Mouse (Mus musculus) hindbrain, embryonic 13.5 days (tissue): Measurements from ENCODE around the gene Khdc1c. TPM values are rescaled to one million over a fixed set of nuclear protein-coding genes. Genes with fewer than 3 reads are reported as not detected.
A peak's percentile ranks its signal among the peaks of the same experiment; 100 is the strongest.
"Not testable (repeated sequence)": the region's sequence is repeated elsewhere in the genome, so short reads cannot be mapped to it uniquely, and the experiment has no call there.

Experiments
- ATAC-seq: fragments of 200-750 bp; cut with Nextera tagmentation; 2 replicates; pipeline ENCODE4 v1.8.0; 2017; ENCODE audit warnings: moderate TSS enrichment; ENCODE audit not compliant: low FRiP score
- H3K27ac ChIP-seq: fragments of 300-500 bp; sonication (generic); 2 replicates; pipeline ENCODE4 v1.5.1; 2015; ENCODE audit warnings: inconsistent platforms, mild to moderate bottlenecking, moderate library complexity
- H3K27me3 ChIP-seq: fragments of 300-500 bp; sonication (generic); 2 replicates; pipeline ENCODE4 v1.6.1; 2015; ENCODE audit warnings: mild to moderate bottlenecking, inconsistent platforms
- H3K36me3 ChIP-seq: fragments of 300-500 bp; sonication (generic); 2 replicates; pipeline ENCODE4 v1.6.1; 2015; ENCODE audit warnings: mild to moderate bottlenecking, inconsistent platforms
- H3K4me1 ChIP-seq: fragments of 300-500 bp; sonication (generic); replicated peaks from 2 replicates; pipeline ENCODE4 v1.6.1; 2015; ENCODE audit warnings: inconsistent platforms
- H3K4me2 ChIP-seq: fragments of 300-500 bp; sonication (generic); 2 replicates; pipeline ENCODE4 v1.6.1; 2015; ENCODE audit warnings: inconsistent platforms, mild to moderate bottlenecking, moderate library complexity
- H3K4me3 ChIP-seq: fragments of 300-500 bp; sonication (generic); 2 replicates; pipeline ENCODE4 v1.5.1; 2015; ENCODE audit warnings: mild to moderate bottlenecking, inconsistent platforms
- H3K9ac ChIP-seq: fragments of 300-500 bp; sonication (generic); 2 replicates; pipeline ENCODE4 v1.6.1; 2015; ENCODE audit warnings: mild to moderate bottlenecking, inconsistent platforms
- H3K9me3 ChIP-seq: fragments of 300-500 bp; sonication (generic); 2 replicates; pipeline ENCODE4 v1.6.1; 2016; ENCODE audit warnings: inconsistent platforms
- WGBS: fragments of 180-500 bp; shearing (Covaris S2); methylation state at CpG from one replicate; pipeline ENCODE4 v1.1.7; 2015; 5-methylcytosine and 5-hydroxymethylcytosine counted together
- polyA plus RNA-seq: library from polyadenylated mRNA; unstranded; fragments of >200 nt; fragmentation: Nextera tagmentation; extraction: Ambion mirVana; gene quantifications from 2 replicates; pipeline ENCODE4 v1.2.1, GENCODE M21; 2015

Gene Khdc1c
- not detected in 2 replicates for polyA plus RNA-seq

DNA sequence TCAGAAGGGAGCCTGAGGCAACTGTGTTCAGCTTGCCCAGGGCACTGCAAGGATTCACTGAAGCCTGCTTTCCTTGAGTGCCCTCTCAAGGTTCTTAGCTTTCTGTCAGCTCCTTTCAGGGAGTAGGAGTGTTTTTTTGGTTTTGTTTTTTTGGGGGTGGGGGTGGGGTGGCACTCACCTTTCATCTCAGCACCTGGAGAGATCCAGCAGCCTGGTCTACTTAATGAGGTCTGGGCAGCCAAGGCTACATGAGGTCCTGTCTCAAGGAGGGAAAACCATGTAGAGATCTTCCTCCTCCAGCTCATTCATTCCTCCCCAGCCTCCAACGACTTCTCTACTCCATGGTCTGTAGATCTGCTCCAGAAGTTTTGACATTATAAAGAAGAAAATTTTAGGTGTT is at the start of gene Khdc1c:
Gene Khdc1c, plus strand, starts transcription at position 301 of the 400 bp plus-strand sequence.
- not testable (repeated sequence) for H3K27ac ChIP-seq, H3K4me1 ChIP-seq, H3K9ac ChIP-seq, H3K9me3 ChIP-seq, H3K4me2 ChIP-seq, H3K4me3 ChIP-seq, H3K36me3 ChIP-seq, H3K27me3 ChIP-seq, ATAC-seq
- WGBS = 64% methylated on average over 1 of the region's 1 CpGs

DNA sequence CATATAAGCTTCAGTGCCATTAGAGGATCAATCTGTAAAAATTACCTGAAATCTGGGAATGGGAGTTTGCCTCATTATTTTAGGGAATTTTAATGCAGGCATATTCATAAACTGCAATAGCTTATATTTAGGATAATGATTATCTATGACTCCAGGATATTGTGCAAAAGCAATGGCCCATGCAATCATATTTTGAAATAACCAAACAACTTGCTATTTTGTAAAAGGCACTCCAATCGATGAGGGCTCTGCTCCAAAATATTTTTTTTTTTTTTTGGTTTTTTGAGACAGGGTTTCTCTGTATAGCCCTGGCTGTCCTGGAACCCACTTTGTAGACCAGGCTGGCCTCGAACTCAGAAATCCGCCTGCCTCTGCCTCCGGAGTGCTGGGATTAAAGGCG is 47.9 kb upstream of the Khdc1c start:
- H3K27me3 ChIP-seq, H3K27ac ChIP-seq, ATAC-seq, H3K9me3 ChIP-seq, H3K4me1 ChIP-seq, H3K9ac ChIP-seq, H3K4me3 ChIP-seq, H3K36me3 ChIP-seq, H3K4me2 ChIP-seq: not testable (repeated sequence)
- 94% methylated on average over 5 of the region's 5 CpGs for WGBS

- Histone ChIP-seq H3K9ac (no peak overlapping the region), H3K36me3 (no peaks in the 10 kb centered on the region), H3K9me3 (no peaks in the 10 kb centered on the region), H3K4me2 (no peak overlapping the region), H3K4me1 (no peaks in the 10 kb centered on the region), H3K27me3 (no peaks in the 10 kb centered on the region), H3K4me3 (no peak overlapping the region), H3K27ac (no peak overlapping the region)
- 97% methylated on average over 1 of the region's 1 CpGs for WGBS
- ATAC-seq = no peak
Observed at GRCm38 (mm10) chr1:21321656-21322055, 46.5 kb upstream of the Khdc1c start.

DNA sequence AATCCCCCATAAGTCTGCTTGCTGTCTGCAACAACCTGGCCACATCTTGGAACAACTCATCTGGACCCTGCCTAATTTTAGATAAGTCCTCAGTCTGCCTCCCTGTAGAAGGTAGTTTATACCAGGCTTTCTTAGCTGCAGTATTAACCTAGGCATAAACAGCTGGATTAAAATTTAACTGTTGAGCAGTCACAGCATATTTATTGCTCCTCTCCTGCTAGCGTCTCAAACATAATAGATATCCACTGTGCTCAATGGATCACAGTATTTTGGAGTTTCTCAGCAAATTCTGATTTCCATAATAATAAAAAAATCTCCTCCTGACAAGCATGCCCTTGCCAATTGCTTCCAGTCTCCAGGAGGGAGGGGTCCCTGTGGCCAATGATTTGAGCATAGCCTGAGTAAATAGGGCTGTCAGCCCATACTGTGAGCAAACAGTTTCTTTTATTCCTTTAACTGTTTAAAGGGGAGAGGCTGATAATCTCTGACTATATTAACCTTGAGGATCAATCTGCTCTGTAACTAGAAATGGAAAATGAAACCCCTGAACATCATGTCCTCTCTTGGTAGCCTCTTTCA is 44.0 kb upstream of the Khdc1c start:
- H3K4me2 ChIP-seq = no peak overlapping the region
- WGBS = 20% methylated on average over 1 of the region's 1 CpGs
- no peak for ATAC-seq
- no peak overlapping the region for H3K27ac ChIP-seq
- H3K36me3 ChIP-seq = no peaks in the 10 kb centered on the region
- H3K9ac ChIP-seq = no peak overlapping the region
- H3K9me3 ChIP-seq = no peaks in the 10 kb centered on the region
- H3K4me3 ChIP-seq = no peak overlapping the region
- no peaks in the 10 kb centered on the region for H3K4me1 ChIP-seq
- no peaks in the 10 kb centered on the region for H3K27me3 ChIP-seq

GRCm38 (mm10) chr1:21324633-21325032 is 43.5 kb upstream of the Khdc1c start:
- Histone ChIP-seq H3K9ac (no peak overlapping the region), H3K4me1 (no peaks in the 10 kb centered on the region), H3K27ac (no peak overlapping the region), H3K9me3 (no peaks in the 10 kb centered on the region), H3K4me2 (no peak overlapping the region), H3K27me3 (no peaks in the 10 kb centered on the region), H3K36me3 (no peaks in the 10 kb centered on the region), H3K4me3 (no peak overlapping the region)
- ATAC-seq = no peak
- 84% methylated on average over 1 of the region's 1 CpGs for WGBS

DNA sequence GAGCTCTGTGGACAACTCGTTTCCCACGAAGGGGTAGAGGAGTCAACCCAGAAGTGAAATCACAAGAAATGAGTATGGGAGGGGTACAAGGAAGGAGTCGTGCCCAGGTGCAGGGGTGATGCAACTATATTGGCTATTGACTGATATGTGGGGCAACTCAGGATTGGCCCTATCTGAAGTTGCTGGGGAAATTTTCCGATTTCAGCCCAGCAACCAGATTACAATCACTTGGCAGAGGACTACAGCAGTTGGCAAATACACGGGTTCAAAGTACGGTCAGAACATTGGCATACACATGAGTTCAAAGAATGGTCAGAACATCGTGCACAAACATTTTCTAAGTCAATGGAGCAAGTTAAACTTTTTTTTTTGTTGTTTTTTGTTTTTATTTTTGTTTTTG is 41.4 kb upstream of the Khdc1c start:
- no peaks in the 10 kb centered on the region for H3K4me1 ChIP-seq
- H3K4me3 ChIP-seq = no peak overlapping the region
- H3K27ac ChIP-seq = no peak overlapping the region
- H3K27me3 ChIP-seq = no peaks in the 10 kb centered on the region
- ATAC-seq = no peak
- H3K9ac ChIP-seq = no peak overlapping the region
- H3K9me3 ChIP-seq = no peaks in the 10 kb centered on the region
- H3K36me3 ChIP-seq = no peaks in the 10 kb centered on the region
- H3K4me2 ChIP-seq = no peak overlapping the region
- 97% methylated on average over 7 of the region's 7 CpGs for WGBS

DNA sequence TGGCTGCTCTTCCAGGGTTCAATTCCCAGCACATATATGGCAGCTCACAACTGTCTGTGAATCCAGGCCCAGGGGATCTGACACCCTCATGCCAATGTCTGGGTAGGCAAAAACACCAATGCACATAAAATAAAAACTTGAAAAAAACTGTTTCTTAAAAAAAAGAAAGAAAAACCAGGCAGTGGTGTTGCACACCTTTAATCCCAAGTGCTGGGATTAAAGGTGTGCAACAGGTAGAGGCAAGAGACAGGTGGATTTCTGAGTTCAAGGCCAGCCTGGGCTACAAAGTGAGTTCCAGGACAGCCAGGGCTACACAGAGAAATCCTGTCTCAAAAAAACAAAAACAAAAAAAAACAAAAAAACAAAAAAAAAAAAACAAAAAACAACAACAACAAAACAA is 37.0 kb upstream of the Khdc1c start:
- H3K4me3 ChIP-seq, H3K27ac ChIP-seq, H3K9ac ChIP-seq, H3K36me3 ChIP-seq, H3K27me3 ChIP-seq, H3K4me2 ChIP-seq, ATAC-seq, H3K9me3 ChIP-seq, H3K4me1 ChIP-seq: not testable (repeated sequence)

DNA sequence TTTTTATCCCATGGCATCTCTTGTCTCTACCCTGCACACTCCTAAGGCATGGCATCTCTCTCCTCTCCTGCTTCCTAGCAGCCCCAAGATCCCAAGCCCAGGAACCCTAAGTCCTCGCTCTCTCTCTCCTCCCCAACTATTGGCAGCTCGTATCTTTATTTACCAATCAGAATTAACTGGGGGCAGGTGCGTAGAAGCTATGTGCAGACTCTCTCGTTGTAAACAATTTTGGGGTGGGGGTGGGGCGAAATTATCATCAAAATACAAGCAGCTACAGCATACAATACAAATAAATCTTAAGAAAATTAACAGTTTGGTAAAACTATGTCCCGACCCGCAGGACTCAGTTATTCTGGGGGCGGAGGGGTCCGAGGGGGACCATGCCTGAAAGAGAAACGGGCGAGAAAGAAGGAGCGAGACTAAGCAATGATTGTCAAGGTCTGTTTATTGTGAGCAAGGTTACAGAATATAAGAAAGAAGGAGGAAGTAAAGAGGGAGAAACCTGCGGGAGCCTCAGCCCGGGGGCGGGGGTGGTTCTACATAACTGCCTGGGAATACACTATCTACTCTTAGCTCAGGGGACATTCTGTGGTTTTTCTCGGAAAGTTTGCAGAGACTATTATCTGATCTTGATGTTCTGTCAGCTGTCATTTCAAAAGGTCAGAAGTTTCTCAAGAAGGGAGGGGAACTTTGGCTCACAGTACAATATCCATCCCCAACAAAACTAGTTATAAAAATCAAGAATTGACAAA is 34.7 kb upstream of the Khdc1c start:
- no peaks in the 10 kb centered on the region for H3K9me3 ChIP-seq
- no peaks in the 10 kb centered on the region for H3K36me3 ChIP-seq
- no peak for ATAC-seq
- no peaks in the 10 kb centered on the region for H3K4me1 ChIP-seq
- H3K4me3 ChIP-seq = no peak overlapping the region
- WGBS = 88% methylated on average over 16 of the region's 16 CpGs
- no peak overlapping the region for H3K27ac ChIP-seq
- no peaks in the 10 kb centered on the region for H3K27me3 ChIP-seq
- no peak overlapping the region for H3K4me2 ChIP-seq
- H3K9ac ChIP-seq = no peak overlapping the region

DNA sequence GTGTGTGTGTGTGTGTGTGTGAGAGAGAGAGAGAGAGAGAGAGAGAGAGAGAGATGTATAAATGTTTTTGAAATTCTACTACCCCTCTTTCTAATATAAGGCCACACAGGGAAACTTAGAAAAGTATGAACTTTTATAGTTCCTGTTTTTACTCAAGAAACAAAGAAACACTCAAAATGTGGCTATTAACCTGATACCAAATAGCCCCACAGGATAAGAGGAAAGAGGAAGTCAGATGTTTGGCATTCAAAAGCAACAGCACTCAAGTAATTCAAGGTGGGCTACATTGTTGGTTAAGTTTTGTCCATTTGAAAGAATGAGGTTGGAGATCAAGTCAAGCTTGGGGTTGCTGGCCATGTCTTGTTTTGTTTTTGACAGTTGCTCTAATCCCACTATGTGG is 32.3 kb upstream of the Khdc1c start:
- no peak overlapping the region for H3K4me3 ChIP-seq
- H3K9ac ChIP-seq = no peak overlapping the region
- no peak overlapping the region for H3K27ac ChIP-seq
- H3K9me3 ChIP-seq = no peaks in the 10 kb centered on the region
- no peaks in the 10 kb centered on the region for H3K27me3 ChIP-seq
- ATAC-seq = no peak
- no peaks in the 10 kb centered on the region for H3K4me1 ChIP-seq
- no peak overlapping the region for H3K4me2 ChIP-seq
- H3K36me3 ChIP-seq = no peaks in the 10 kb centered on the region

- Histone ChIP-seq H3K27ac (no peak overlapping the region), H3K36me3 (no peaks in the 10 kb centered on the region), H3K4me3 (no peak overlapping the region), H3K9me3 (no peaks in the 10 kb centered on the region), H3K9ac (no peak overlapping the region), H3K4me1 (no peaks in the 10 kb centered on the region), H3K4me2 (no peak overlapping the region), H3K27me3 (no peaks in the 10 kb centered on the region)
- WGBS = 97% methylated on average over 1 of the region's 1 CpGs
- no peak for ATAC-seq
Observed at GRCm38 (mm10) chr1:21340745-21341144, 27.4 kb upstream of the Khdc1c start.

DNA sequence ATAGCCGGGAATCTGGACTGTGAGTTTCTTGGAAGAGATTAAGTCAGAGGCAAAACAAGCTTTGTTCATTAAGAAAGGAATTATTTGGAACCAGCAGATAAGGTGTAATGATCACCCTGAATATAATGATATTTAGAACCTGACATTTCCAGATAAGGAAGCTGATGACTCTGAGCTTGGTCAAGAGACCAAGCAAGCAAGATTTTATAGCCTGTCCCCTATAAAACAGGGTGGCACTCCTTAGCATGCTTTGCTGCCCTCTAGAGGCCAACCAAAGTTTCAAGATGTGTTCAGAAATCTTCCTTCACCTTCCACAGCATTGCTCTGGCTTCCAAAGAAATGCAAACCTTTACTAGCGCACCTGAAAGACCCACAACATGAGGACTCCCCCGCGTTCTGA is 23.9 kb upstream of the Khdc1c start:
- H3K4me3 ChIP-seq = no peak overlapping the region
- no peaks in the 10 kb centered on the region for H3K36me3 ChIP-seq
- H3K4me1 ChIP-seq = no peaks in the 10 kb centered on the region
- H3K4me2 ChIP-seq = no peak overlapping the region
- H3K27me3 ChIP-seq = no peaks in the 10 kb centered on the region
- 58% methylated on average over 4 of the region's 4 CpGs for WGBS
- H3K27ac ChIP-seq = no peak overlapping the region
- no peaks in the 10 kb centered on the region for H3K9me3 ChIP-seq
- H3K9ac ChIP-seq = no peak overlapping the region
- ATAC-seq = peak; percentile 81

DNA sequence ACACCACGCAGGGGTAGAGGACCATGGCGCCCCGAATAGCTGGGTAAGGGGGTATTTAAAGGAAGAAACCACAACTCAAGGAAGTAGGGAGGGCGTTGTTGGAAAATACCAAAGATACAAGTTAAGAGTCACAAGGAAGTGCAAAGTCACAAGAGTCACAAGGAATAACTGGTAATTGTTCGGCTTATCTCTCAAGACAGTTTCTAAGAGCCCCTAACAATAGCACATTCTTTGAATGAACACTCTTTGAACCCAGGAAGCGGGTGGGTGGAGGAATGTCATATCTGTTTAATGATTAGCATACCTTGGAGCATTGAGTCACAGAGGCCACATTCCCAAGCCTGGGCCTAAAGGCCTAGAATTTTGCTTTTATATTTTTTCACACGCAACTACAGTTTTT is 23.4 kb upstream of the Khdc1c start:
- not testable (repeated sequence) for H3K36me3 ChIP-seq, H3K4me2 ChIP-seq, H3K4me3 ChIP-seq, ATAC-seq, H3K27me3 ChIP-seq, H3K9ac ChIP-seq, H3K9me3 ChIP-seq, H3K27ac ChIP-seq, H3K4me1 ChIP-seq
- WGBS = 90% methylated on average over 7 of the region's 7 CpGs

DNA sequence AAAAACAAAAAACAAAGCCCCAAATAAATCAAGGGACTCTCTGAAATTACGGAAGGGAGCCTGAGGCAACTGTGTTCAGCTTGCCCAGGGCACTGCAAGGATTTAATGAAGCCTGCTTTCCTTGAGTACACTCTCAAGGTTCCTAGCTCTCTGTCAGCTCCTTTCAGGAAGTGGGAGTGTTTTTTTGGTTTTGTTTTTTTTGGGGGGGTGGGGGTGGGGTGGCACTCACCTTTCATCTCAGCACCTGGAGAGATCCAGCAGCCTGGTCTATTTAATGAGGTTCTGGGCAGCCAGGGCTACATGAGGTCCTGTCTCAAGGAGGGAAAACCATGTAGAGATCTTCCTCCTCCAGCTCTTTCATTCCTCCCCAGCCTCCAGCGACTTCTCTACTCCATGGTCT is 18.8 kb upstream of the Khdc1c start, which contains the start of gene Khdc1a:
Gene Khdc1a, plus strand, starts transcription at position 301 of the 400 bp plus-strand sequence.
- H3K4me1 ChIP-seq = no peaks in the 10 kb centered on the region
- no peak for ATAC-seq
- H3K27me3 ChIP-seq = no peaks in the 10 kb centered on the region
- H3K4me2 ChIP-seq = no peak within 1 kb of the TSS
- H3K27ac ChIP-seq = no peak within 1 kb of the TSS
- H3K36me3 ChIP-seq = no peaks in the 10 kb centered on the region
- no peak within 1 kb of the TSS for H3K9ac ChIP-seq
- no peaks in the 10 kb centered on the region for H3K9me3 ChIP-seq
- H3K4me3 ChIP-seq = no peak within 1 kb of the TSS
- 74% methylated on average over 2 of the region's 2 CpGs for WGBS
